Mouse (Mus musculus) MEL (cell line): ENCODE data around the gene Ncln. TPM values are rescaled to one million over a fixed set of nuclear protein-coding genes. Genes with fewer than 3 reads are reported as not detected.

Source experiments
- DNase-seq: peaks from one replicate; pipeline ENCODE4 v3.0.0; 2011; ENCODE audit warnings: low read depth, low spot score
- H3K27ac ChIP-seq: 2 replicates; pipeline ENCODE4 v1.5.1; 2012; ENCODE audit warnings: low read depth, mild to moderate bottlenecking, control low read depth, low read length, moderate library complexity; ENCODE audit not compliant: control insufficient read depth
- H3K27me3 ChIP-seq, 2 experiments: fragments of 150-350 bp in 1 of 2; sonication (generic) in 1 of 2; 2 replicates each; pipeline ENCODE4 v1.6.1; 2012; ENCODE audit warnings: low read length in 2 of 2, mild to moderate bottlenecking in 2 of 2, improper control_type of control experiment in 1 of 2, moderate library complexity in 1 of 2; ENCODE audit not compliant: insufficient read depth in 2 of 2, control insufficient read depth in 1 of 2
- H3K36me3 ChIP-seq, 2 experiments: 2 replicates each; pipeline ENCODE4 v1.6.1; 2012 to 2014; ENCODE audit warnings: low read length in 2 of 2, improper control_type of control experiment in 1 of 2, inconsistent platforms in 1 of 2, mild to moderate bottlenecking in 1 of 2; ENCODE audit not compliant: insufficient read depth in 2 of 2, control insufficient read depth in 1 of 2
- H3K4me1 ChIP-seq, 2 experiments: fragments of 150-350 bp in 1 of 2; sonication (generic) in 1 of 2; 2 replicates each; pipeline ENCODE4 v1.6.1; 2012; ENCODE audit warnings: low read length in 2 of 2, improper control_type of control experiment in 1 of 2, mild to moderate bottlenecking in 1 of 2; ENCODE audit not compliant: insufficient read depth in 2 of 2, control insufficient read depth in 1 of 2
- H3K4me3 ChIP-seq, 2 experiments: fragments of 150-350 bp in 1 of 2; sonication (generic) in 1 of 2; 2 replicates each; pipeline ENCODE4 v1.5.1; 2012; ENCODE audit warnings: low read depth in 2 of 2, low read length in 2 of 2, mild to moderate bottlenecking in 2 of 2, moderate library complexity in 2 of 2, control low read depth in 1 of 2, improper control_type of control experiment in 1 of 2; ENCODE audit not compliant: control insufficient read depth in 1 of 2, insufficient read depth in 1 of 2
- H3K79me2 ChIP-seq: 2 replicates; pipeline ENCODE4 v1.6.1; 2012; ENCODE audit warnings: mild to moderate bottlenecking, low read length, moderate library complexity; ENCODE audit not compliant: control insufficient read depth, poor library complexity, insufficient read depth
- H3K9ac ChIP-seq: 2 replicates; pipeline ENCODE4 v1.6.1; 2012; ENCODE audit warnings: low read depth, mild to moderate bottlenecking, control low read depth, low read length, moderate library complexity; ENCODE audit not compliant: control insufficient read depth, poor library complexity, severe bottlenecking
- H3K9me3 ChIP-seq: fragments of 150-350 bp; sonication (generic); replicated peaks from 2 replicates; pipeline ENCODE4 v1.6.1; 2012; ENCODE audit warnings: mild to moderate bottlenecking, low read length, improper control_type of control experiment, moderate library complexity; ENCODE audit not compliant: insufficient read depth
- CHD1 ChIP-seq: IDR thresholded peaks from 2 replicates; pipeline ENCODE4 v1.6.1; 2012; ENCODE audit warnings: low read depth, mild to moderate bottlenecking, inconsistent platforms, low read length, improper control_type of control experiment
- CTCF ChIP-seq, 3 experiments: IDR thresholded peaks in 2 of 3; conservative IDR thresholded peaks in 1 of 3; 2 replicates each; pipeline ENCODE4 v1.5.1; 2011 to 2012; ENCODE audit warnings: low read length in 3 of 3, low read depth in 2 of 3, mild to moderate bottlenecking in 2 of 3, improper control_type of control experiment in 1 of 3, inconsistent platforms in 1 of 3, mixed read lengths in 1 of 3, moderate library complexity in 1 of 3; ENCODE audit not compliant: control insufficient read depth in 1 of 3, insufficient read depth in 1 of 3, poor library complexity in 1 of 3, severe bottlenecking in 1 of 3
- E2F4 ChIP-seq: IDR thresholded peaks from 2 replicates; pipeline ENCODE4 v1.6.1; 2011; ENCODE audit warnings: low read depth, low read length, improper control_type of control experiment, borderline replicate concordance
- GATA1 ChIP-seq: IDR thresholded peaks from 2 replicates; pipeline ENCODE4 v1.6.1; 2011; ENCODE audit warnings: low read depth, low read length, improper control_type of control experiment
- HCFC1 ChIP-seq: IDR thresholded peaks from 2 replicates; pipeline ENCODE4 v1.6.1; 2012; ENCODE audit warnings: low read depth, mild to moderate bottlenecking, inconsistent platforms, low read length, improper control_type of control experiment, moderate library complexity
- JUND ChIP-seq: IDR thresholded peaks from 2 replicates; pipeline ENCODE4 v1.6.1; 2011; ENCODE audit warnings: low read depth, mild to moderate bottlenecking, improper control_type of control experiment, low read length
- KAT2A ChIP-seq: conservative IDR thresholded peaks from 2 replicates; pipeline ENCODE4 v1.6.1; 2012; ENCODE audit warnings: low read depth, low read length, improper control_type of control experiment, inconsistent platforms
- MAFK ChIP-seq: IDR thresholded peaks from 2 replicates; pipeline ENCODE4 v1.6.1; 2011; ENCODE audit warnings: low read depth, mild to moderate bottlenecking, low read length, improper control_type of control experiment, borderline replicate concordance
- MAX ChIP-seq: IDR thresholded peaks from 2 replicates; pipeline ENCODE4 v1.6.1; 2011; ENCODE audit warnings: low read length, improper control_type of control experiment
- MEF2A ChIP-seq: IDR thresholded peaks from 2 replicates; pipeline ENCODE4 v1.6.1; 2014; ENCODE audit warnings: low read depth, mild to moderate bottlenecking, inconsistent platforms, low read length, improper control_type of control experiment; ENCODE audit not compliant: poor library complexity, insufficient replicate concordance, severe bottlenecking; ENCODE audit errors: extremely low read depth
- MXI1 ChIP-seq: IDR thresholded peaks from 2 replicates; pipeline ENCODE4 v1.6.1; 2011; ENCODE audit warnings: mild to moderate bottlenecking, low read depth, low read length, improper control_type of control experiment
- MYB ChIP-seq: IDR thresholded peaks from 2 replicates; pipeline ENCODE4 v1.6.1; 2011; ENCODE audit warnings: mild to moderate bottlenecking, low read depth, low read length, improper control_type of control experiment
- MYC ChIP-seq: IDR thresholded peaks from 2 replicates; pipeline ENCODE4 v1.6.1; 2011; ENCODE audit warnings: low read depth, mild to moderate bottlenecking, low read length, improper control_type of control experiment, moderate library complexity
- NELFE ChIP-seq: IDR thresholded peaks from 2 replicates; pipeline ENCODE4 v1.6.1; 2011; ENCODE audit warnings: low read depth, low read length, improper control_type of control experiment
- NRF1 ChIP-seq: IDR thresholded peaks from 2 replicates; pipeline ENCODE4 v1.6.1; 2014; ENCODE audit warnings: low read depth, mild to moderate bottlenecking, inconsistent platforms, low read length, improper control_type of control experiment, moderate library complexity; ENCODE audit not compliant: poor library complexity, insufficient read depth, severe bottlenecking
- POLR2A ChIP-seq, 2 experiments: IDR thresholded peaks; 2 replicates each; pipeline ENCODE4 v1.6.1; 2011 to 2012; ENCODE audit warnings: low read length in 2 of 2, mild to moderate bottlenecking in 2 of 2, control low read depth in 1 of 2, improper control_type of control experiment in 1 of 2, low read depth in 1 of 2, moderate library complexity in 1 of 2; ENCODE audit not compliant: control insufficient read depth in 1 of 2, insufficient read depth in 1 of 2, poor library complexity in 1 of 2
- POLR2AphosphoS2 ChIP-seq: IDR thresholded peaks from 2 replicates; pipeline ENCODE4 v1.6.1; 2011; ENCODE audit warnings: low read length, improper control_type of control experiment
- POLR2AphosphoS5 ChIP-seq: IDR thresholded peaks from 2 replicates; pipeline ENCODE4 v1.6.1; 2012; ENCODE audit warnings: low read depth, borderline replicate concordance, mild to moderate bottlenecking, inconsistent platforms, low read length, moderate library complexity, mixed read lengths
- RCOR1 ChIP-seq: IDR thresholded peaks from 2 replicates; pipeline ENCODE4 v1.6.1; 2012; ENCODE audit warnings: low read depth, mild to moderate bottlenecking, inconsistent platforms, low read length, improper control_type of control experiment
- SMC3 ChIP-seq: IDR thresholded peaks from 2 replicates; pipeline ENCODE4 v1.6.1; 2011; ENCODE audit warnings: low read depth, low read length, improper control_type of control experiment
- TBP ChIP-seq: IDR thresholded peaks from 2 replicates; pipeline ENCODE4 v1.8.0; 2011; ENCODE audit warnings: low read depth, low read length, improper control_type of control experiment
- TCF12 ChIP-seq: IDR thresholded peaks from 2 replicates; pipeline ENCODE4 v1.6.1; 2014; ENCODE audit warnings: low read depth, mild to moderate bottlenecking, inconsistent platforms, low read length, improper control_type of control experiment, moderate library complexity
- USF1 ChIP-seq: IDR thresholded peaks from 2 replicates; pipeline ENCODE4 v1.6.1; 2014; ENCODE audit warnings: low read depth, mild to moderate bottlenecking, inconsistent platforms, low read length, improper control_type of control experiment, moderate library complexity
- ZMIZ1 ChIP-seq: IDR thresholded peaks from 2 replicates; pipeline ENCODE4 v1.6.1; 2012; ENCODE audit warnings: low read depth, mild to moderate bottlenecking, inconsistent platforms, low read length, improper control_type of control experiment, moderate library complexity
- ZNF384 ChIP-seq: IDR thresholded peaks from 2 replicates; pipeline ENCODE4 v1.6.1; 2012; ENCODE audit warnings: low read depth, mild to moderate bottlenecking, inconsistent platforms, low read length, improper control_type of control experiment
- polyA plus RNA-seq, 2 experiments: library from polyadenylated mRNA; stranded (reverse) in 1 of 2; unstranded in 1 of 2; fragments of >175 nt in 1 of 2; fragments of >200 nt in 1 of 2; gene quantifications; 2 replicates each; pipeline versions ENCODE4 v1.2.1 to v1.2.4; 2012; ENCODE audit warnings: low replicate concordance in 2 of 2, low read depth in 1 of 2; ENCODE audit not compliant: insufficient read length in 2 of 2, insufficient read depth in 1 of 2, missing spikeins in 1 of 2
- total RNA-seq: library from RNA; depleted of rRNA; stranded (reverse); fragments of 300-350 nt; gene quantifications from 2 replicates; pipeline ENCODE4 v1.2.3, GENCODE M21; 2012

Ncln gene
- total and polyA plus RNA-seq, 3 experiments, result 136 to 276 (median 215) TPM

DNA sequence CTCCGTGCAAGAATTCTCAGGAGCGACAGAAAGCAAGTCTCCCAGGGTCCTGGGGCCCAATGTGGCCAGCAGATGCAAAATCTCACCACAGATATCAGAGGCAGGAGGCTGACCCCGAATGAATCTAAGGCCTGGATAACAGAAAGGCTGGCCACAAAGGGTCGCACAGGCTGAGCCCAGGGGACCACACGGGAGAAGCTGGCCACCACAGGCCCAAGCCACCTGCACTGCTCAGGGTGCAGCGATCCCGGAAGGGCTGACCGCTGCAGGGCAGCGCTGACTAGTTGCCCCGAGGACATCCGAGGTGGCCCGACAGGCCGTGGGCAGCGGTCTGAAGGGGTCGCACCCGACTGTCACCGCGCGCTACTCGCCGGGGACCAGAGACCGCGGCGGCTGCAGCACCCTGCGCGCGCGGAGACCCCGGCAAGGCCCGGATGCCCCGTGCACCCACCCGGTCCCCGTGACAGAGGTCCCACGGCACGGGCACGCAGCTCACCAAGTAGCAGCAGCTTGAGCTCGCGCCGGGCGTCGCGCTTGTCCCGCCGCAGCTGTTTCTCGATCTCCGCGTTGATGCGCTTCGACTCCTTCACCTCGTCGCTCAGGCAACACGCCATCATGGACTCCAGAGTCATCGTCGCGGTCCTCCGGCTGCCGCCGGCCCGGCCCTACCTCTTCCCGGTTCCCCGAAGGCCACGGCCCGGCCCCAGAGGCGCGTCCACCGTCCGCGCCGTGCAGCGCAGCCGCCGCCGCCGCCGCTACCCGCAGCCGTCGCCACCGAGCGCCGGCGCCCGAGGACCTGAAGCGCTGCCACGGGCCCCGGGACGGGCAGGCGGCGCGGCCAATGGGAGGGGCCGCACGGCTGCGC, 48.3 kb upstream of the Ncln start (continued):
- TF ChIP-seq TCF12 (no peak), USF1 (no peak), E2F4 (no peak), RCOR1 (no peak), MAX (no peak), GATA1 (no peak), MAFK (no peak), TBP (no peak), NELFE (peak; percentile 12), MYB (no peak), MYC (no peak), CHD1 (no peak), POLR2A (IDR thresholded peaks at IDR 0.05; ENCODE audit: control insufficient read depth in 1 of 2, insufficient read depth in 1 of 2, low read depth in 1 of 2, low read length in 2 of 2, poor library complexity in 1 of 2) (peak; percentile 65 to 92; a peak in 3 of 4 replicates)

DNA sequence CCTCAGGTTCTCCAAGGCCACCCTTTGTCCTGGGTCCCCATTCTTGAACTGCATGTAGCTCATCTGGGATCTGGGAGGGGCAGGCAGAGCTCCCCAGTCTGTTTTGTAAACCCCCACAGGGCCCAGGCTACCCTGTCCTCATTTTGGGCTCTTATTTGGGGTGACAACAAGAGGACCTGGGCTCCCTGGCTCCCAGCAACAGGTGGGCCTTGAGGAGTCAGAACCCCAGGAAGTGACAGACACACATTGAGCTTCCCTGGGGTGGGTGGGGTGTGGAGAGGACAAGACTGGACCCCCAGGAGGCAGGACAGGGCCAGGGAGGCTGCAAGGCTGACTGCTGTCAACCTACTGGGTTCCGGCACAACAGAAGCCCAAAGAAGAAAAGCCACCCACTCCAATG, 47.4 kb upstream of the Ncln start:
- H3K9ac ChIP-seq, result peak overlapping the region; percentile 93
- no peaks in the 10 kb centered on the region for H3K9me3 ChIP-seq
- TF ChIP-seq JUND (no peak), POLR2AphosphoS5 (no peak), NRF1 (no peak), ZMIZ1 (no peak), USF1 (no peak), CHD1 (no peak), KAT2A (no peak), TCF12 (no peak), TBP (no peak), HCFC1 (no peak), POLR2AphosphoS2 (no peak), MEF2A (no peak), CTCF (IDR thresholded peaks at IDR 0.05 in 2 of 3, conservative IDR thresholded peaks at IDR 0.05 in 1 of 3; ENCODE audit: control insufficient read depth in 1 of 3, insufficient read depth in 1 of 3, low read depth in 2 of 3, low read length in 3 of 3, poor library complexity in 1 of 3, severe bottlenecking in 1 of 3) (no peak), E2F4 (no peak), SMC3 (no peak), MAFK (no peak), ZNF384 (no peak), MXI1 (no peak; the same call in 1 of the 2 replicates), MAX (no peak)
- TF ChIP-seq, all 39 proteins: peak for 0
- Histone ChIP-seq H3K36me3 (peaks cover 0 to 8% of the 10 kb centered on the region in 2 experiments; a peak in 3 of 4 replicates), H3K27ac (no peak overlapping the region), H3K4me3 (peak overlapping the region; percentile 91), H3K79me2 (peaks cover 56% of the 10 kb centered on the region), H3K27me3 (no peaks in the 10 kb centered on the region), H3K4me1 (peaks cover 10 to 15% of the 10 kb centered on the region in 2 experiments)
- DNase-seq, result no peak
